Mouse (Mus musculus): Measurements from ENCODE around the gene Olfr466.

- no peak for TF ChIP-seq CTCF (IDR thresholded peaks at IDR 0.05; ENCODE audit: low read depth)
- peak; percentile 89 for TF ChIP-seq EP300 (IDR thresholded peaks at IDR 0.05; ENCODE audit: low read depth)
These were observed 27.9 kb upstream of the Olfr466 start for GRCm38 (mm10) chr13:65122111-65122510.

Measured in liver, postnatal 0 days (tissue).